In the genomic region with DNA sequence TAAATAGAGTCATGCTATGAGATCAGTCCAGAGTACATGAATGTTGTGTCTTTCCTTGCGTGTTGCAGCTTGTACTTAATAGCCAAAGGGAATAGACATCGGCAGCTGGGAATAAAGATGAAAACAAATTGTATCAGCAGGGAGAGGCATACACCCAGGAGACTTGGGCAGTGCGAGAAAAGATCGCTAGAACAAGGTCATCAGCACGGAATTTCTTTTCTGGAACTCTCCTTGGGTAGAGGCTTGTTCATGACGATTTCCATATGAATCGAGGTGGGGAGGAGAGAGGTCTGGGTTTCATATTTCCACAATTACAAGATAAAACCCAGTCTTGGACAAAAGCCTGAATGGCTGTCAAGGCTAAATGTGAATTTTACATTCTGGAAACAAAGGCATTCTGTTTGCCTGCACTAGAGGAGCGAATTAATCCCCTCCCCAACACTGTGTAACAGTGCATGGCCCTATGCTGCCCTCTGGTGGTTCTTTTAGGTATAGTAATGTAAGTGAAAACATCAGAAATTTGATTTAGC, we compare ENCODE assay signal across 8 mouse cellular contexts.
DNase-seq lines count a peak whose midpoint lies in the region; ATAC-seq and TF ChIP-seq lines count a peak whose summit lies in the region.

No protein-coding gene starts in this region.

- peak; percentile 58 for ATAC-seq in frontal cortex, adult (ENCODE audit: low TSS enrichment)
- peak; percentile 57; the same call in 1 of the 2 replicates for ATAC-seq in heart, embryonic 11.5 days (replicated peaks; ENCODE audit: insufficient number of reproducible peaks, low FRiP score, low TSS enrichment)
- peak; percentile 86 for ATAC-seq in kidney, embryonic 15.5 days (replicated peaks; ENCODE audit: low FRiP score)

- peak overlapping the region; percentile 40 for H3K4me2 ChIP-seq in heart, embryonic 11.5 days
- H3K4me2 ChIP-seq in kidney, embryonic 15.5 days, result peak overlapping the region; percentile 44

- WGBS in heart, embryonic 11.5 days (ENCODE audit: insufficient replicate concordance), result 56% methylated on average over 8 of the region's 8 CpGs
- WGBS in kidney, embryonic 15.5 days, result 45% methylated on average over 8 of the region's 8 CpGs
- 35% methylated on average over 8 of the region's 8 CpGs for WGBS in lung, adult 2 months

- H3K9ac ChIP-seq in heart, embryonic 11.5 days (ENCODE audit: low read depth, low read length), result no peak overlapping the region
- H3K9ac ChIP-seq in kidney, embryonic 15.5 days, result no peak overlapping the region

- DNase-seq in frontal cortex, postnatal 25 days (ENCODE audit: low spot score in 2 of 2), result no peak
- peak; percentile 16 for DNase-seq in WW6 (ENCODE audit: low read depth, low spot score)
- DNase-seq in lung, adult 2 months, result no peak
- peak; percentile 36 for DNase-seq in retina, adult 2 months (ENCODE audit: low read depth, low spot score)

- H3K9me3 ChIP-seq in heart, embryonic 11.5 days (replicated peaks; ENCODE audit: control insufficient read depth, low read length), result no peaks in the 10 kb centered on the region
- H3K9me3 ChIP-seq in kidney, embryonic 15.5 days (replicated peaks), result no peaks in the 10 kb centered on the region

- H3K36me3 ChIP-seq in heart, embryonic 11.5 days (ENCODE audit: control insufficient read depth, insufficient read depth, low read length), result no peaks in the 10 kb centered on the region
- no peaks in the 10 kb centered on the region for H3K36me3 ChIP-seq in kidney, embryonic 15.5 days

- H3K4me1 ChIP-seq in cortical plate, adult 2 months (ENCODE audit: control insufficient read depth, insufficient read depth, low read length), result peaks cover 2% of the 10 kb centered on the region; the same call in 1 of the 2 replicates
- H3K4me1 ChIP-seq in heart, embryonic 11.5 days (ENCODE audit: control insufficient read depth, insufficient read depth, low read length), result no peaks in the 10 kb centered on the region
- no peaks in the 10 kb centered on the region for H3K4me1 ChIP-seq in kidney, embryonic 15.5 days
- no peaks in the 10 kb centered on the region for H3K4me1 ChIP-seq in lung, adult 2 months (ENCODE audit: control insufficient read depth, insufficient read depth, low read length)

- no peaks in the 10 kb centered on the region for H3K27me3 ChIP-seq in heart, embryonic 11.5 days (ENCODE audit: control insufficient read depth, insufficient read depth, low read length)
- H3K27me3 ChIP-seq in kidney, embryonic 15.5 days, result no peaks in the 10 kb centered on the region

- H3K4me3 ChIP-seq in cortical plate, adult 2 months (ENCODE audit: insufficient read depth, low read length), result no peak overlapping the region
- no peak overlapping the region for H3K4me3 ChIP-seq in heart, embryonic 11.5 days (ENCODE audit: low read depth, low read length)
- peak overlapping the region; percentile 14; the same call in 1 of the 2 replicates for H3K4me3 ChIP-seq in kidney, embryonic 15.5 days (replicated peaks)
- H3K4me3 ChIP-seq in lung, adult 2 months (replicated peaks; ENCODE audit: extremely low read depth, low read depth, low read length), result no peak overlapping the region

- peak; percentile 84 for TF ChIP-seq CTCF in cortical plate, adult 2 months (IDR thresholded peaks at IDR 0.05; ENCODE audit: extremely low read depth, insufficient read depth, low read length)
- TF ChIP-seq CTCF in lung, adult 2 months (IDR thresholded peaks at IDR 0.05; ENCODE audit: insufficient read depth, low read length), result peak; percentile 33; the same call in 1 of the 2 replicates

- no peak overlapping the region for H3K27ac ChIP-seq in cortical plate, adult 2 months (ENCODE audit: insufficient read depth, low read length)
- no peak overlapping the region for H3K27ac ChIP-seq in heart, embryonic 11.5 days (ENCODE audit: low read depth, low read length)
- no peak overlapping the region for H3K27ac ChIP-seq in kidney, embryonic 15.5 days

- TF ChIP-seq POLR2A in cortical plate, adult 2 months (IDR thresholded peaks at IDR 0.05; ENCODE audit: extremely low read depth, insufficient read depth, low read length), result no peak
- no peak for TF ChIP-seq POLR2A in lung, adult 2 months (IDR thresholded peaks at IDR 0.05; ENCODE audit: borderline replicate concordance, extremely low read depth, low read depth, low read length)

Comparison
In these comparisons a context has a peak if more than half of its experiments do, and no peak if none do; other contexts are left out.
1. DNase-seq: peak in WW6 (single experiment) and retina, adult 2 months (single experiment); none in frontal cortex, postnatal 25 days (0 of 2) and lung, adult 2 months (single experiment).
2. Peak in every context shown above with its lines, with median percentiles within 50 percentile points of each other: ATAC-seq.